Mouse (Mus musculus): ENCODE results near the gene Rsph1. TPM values are rescaled to one million over a fixed set of nuclear protein-coding genes. Genes with fewer than 3 reads are reported as not detected.

Gene Rsph1
- polyA plus RNA-seq, 1 experiment from 2014 or later, result 2.2 TPM

- Histone ChIP-seq H3K27ac (no peak overlapping the region), H3K36me3 (no peaks in the 10 kb centered on the region), H3K9me3 (replicated peaks) (no peaks in the 10 kb centered on the region), H3K4me3 (no peak overlapping the region), H3K4me2 (no peak overlapping the region), H3K4me1 (replicated peaks) (no peaks in the 10 kb centered on the region), H3K9ac (no peak overlapping the region), H3K27me3 (no peaks in the 10 kb centered on the region)
- WGBS, result 69% methylated on average over 6 of the region's 6 CpGs
- ATAC-seq (replicated peaks; ENCODE audit: insufficient number of reproducible peaks, insufficient read depth, low FRiP score, low read depth), result no peak
These were observed 12.8 kb downstream of the Rsph1 start for GRCm38 (mm10) chr17:31264372-31264771.

GRCm38 (mm10) chr17:31263770-31264169, 13.4 kb downstream of the Rsph1 start:
- 89% methylated on average over 5 of the region's 5 CpGs for WGBS

GRCm38 (mm10) chr17:31262715-31263114, 14.5 kb downstream of the Rsph1 start:
- H3K4me3 ChIP-seq, result no peak overlapping the region
- H3K4me2 ChIP-seq, result no peak overlapping the region
- no peaks in the 10 kb centered on the region for H3K27me3 ChIP-seq
- no peak overlapping the region for H3K9ac ChIP-seq
- no peak overlapping the region for H3K27ac ChIP-seq
- 59% methylated on average over 5 of the region's 5 CpGs for WGBS
- H3K9me3 ChIP-seq (replicated peaks), result no peaks in the 10 kb centered on the region
- no peaks in the 10 kb centered on the region for H3K4me1 ChIP-seq (replicated peaks)
- ATAC-seq (replicated peaks; ENCODE audit: insufficient number of reproducible peaks, insufficient read depth, low FRiP score, low read depth), result no peak
- no peaks in the 10 kb centered on the region for H3K36me3 ChIP-seq

More at GRCm38 (mm10) chr17:31263770-31264169, 13.4 kb downstream of the Rsph1 start:
- no peak overlapping the region for H3K4me3 ChIP-seq
- H3K9ac ChIP-seq, result no peak overlapping the region
- no peaks in the 10 kb centered on the region for H3K36me3 ChIP-seq
- ATAC-seq (replicated peaks; ENCODE audit: insufficient number of reproducible peaks, insufficient read depth, low FRiP score, low read depth), result no peak
- H3K4me1 ChIP-seq (replicated peaks), result no peaks in the 10 kb centered on the region
- no peaks in the 10 kb centered on the region for H3K9me3 ChIP-seq (replicated peaks)
- H3K4me2 ChIP-seq, result no peak overlapping the region
- H3K27me3 ChIP-seq, result no peaks in the 10 kb centered on the region
- no peak overlapping the region for H3K27ac ChIP-seq

GRCm38 (mm10) chr17:31261352-31261751, 15.8 kb downstream of the Rsph1 start:
- Histone ChIP-seq H3K4me1 (replicated peaks) (no peaks in the 10 kb centered on the region), H3K4me3 (no peak overlapping the region), H3K27ac (no peak overlapping the region), H3K36me3 (no peaks in the 10 kb centered on the region), H3K9ac (no peak overlapping the region), H3K27me3 (no peaks in the 10 kb centered on the region), H3K4me2 (no peak overlapping the region), H3K9me3 (replicated peaks) (no peaks in the 10 kb centered on the region)
- ATAC-seq (replicated peaks; ENCODE audit: insufficient number of reproducible peaks, insufficient read depth, low FRiP score, low read depth), result no peak
- 82% methylated on average over 6 of the region's 6 CpGs for WGBS

- H3K27ac ChIP-seq, result no peak overlapping the region
- H3K9me3 ChIP-seq (replicated peaks), result no peaks in the 10 kb centered on the region
- H3K4me3 ChIP-seq, result no peak overlapping the region
- no peak overlapping the region for H3K9ac ChIP-seq
- no peak overlapping the region for H3K4me2 ChIP-seq
- 77% methylated on average over 7 of the region's 7 CpGs for WGBS
- ATAC-seq (replicated peaks; ENCODE audit: insufficient number of reproducible peaks, insufficient read depth, low FRiP score, low read depth), result no peak
- H3K4me1 ChIP-seq (replicated peaks), result no peaks in the 10 kb centered on the region
- no peaks in the 10 kb centered on the region for H3K36me3 ChIP-seq
- H3K27me3 ChIP-seq, result no peaks in the 10 kb centered on the region
These were observed 16.8 kb downstream of the Rsph1 start for GRCm38 (mm10) chr17:31260430-31260829.

- Histone ChIP-seq H3K27me3 (no peaks in the 10 kb centered on the region), H3K4me1 (replicated peaks) (no peaks in the 10 kb centered on the region), H3K27ac (no peak overlapping the region), H3K36me3 (no peaks in the 10 kb centered on the region), H3K9me3 (replicated peaks) (no peaks in the 10 kb centered on the region), H3K4me2 (no peak overlapping the region), H3K4me3 (no peak overlapping the region), H3K9ac (no peak overlapping the region)
- ATAC-seq (replicated peaks; ENCODE audit: insufficient number of reproducible peaks, insufficient read depth, low FRiP score, low read depth), result no peak
- WGBS, result 68% methylated on average over 4 of the region's 4 CpGs
These were observed 17.4 kb downstream of the Rsph1 start for GRCm38 (mm10) chr17:31259825-31260224.

- 82% methylated on average over 4 of the region's 4 CpGs for WGBS
- Histone ChIP-seq H3K4me2 (no peak overlapping the region), H3K27ac (no peak overlapping the region), H3K9me3 (replicated peaks) (no peaks in the 10 kb centered on the region), H3K4me1 (replicated peaks) (peaks cover 5% of the 10 kb centered on the region), H3K4me3 (no peak overlapping the region), H3K36me3 (no peaks in the 10 kb centered on the region), H3K9ac (no peak overlapping the region), H3K27me3 (no peaks in the 10 kb centered on the region)
- no peak for ATAC-seq (replicated peaks; ENCODE audit: insufficient number of reproducible peaks, insufficient read depth, low FRiP score, low read depth)
These were observed 18.0 kb downstream of the Rsph1 start for GRCm38 (mm10) chr17:31259145-31259544.

GRCm38 (mm10) chr17:31258310-31258865, 18.8 kb downstream of the Rsph1 start:
- Histone ChIP-seq H3K27ac (no peak overlapping the region), H3K4me1 (replicated peaks) (peaks cover 5% of the 10 kb centered on the region), H3K9ac (no peak overlapping the region), H3K36me3 (no peaks in the 10 kb centered on the region), H3K4me2 (no peak overlapping the region), H3K27me3 (no peaks in the 10 kb centered on the region), H3K9me3 (replicated peaks) (no peaks in the 10 kb centered on the region), H3K4me3 (no peak overlapping the region)
- WGBS, result 72% methylated on average over 9 of the region's 9 CpGs
- no peak for ATAC-seq (replicated peaks; ENCODE audit: insufficient number of reproducible peaks, insufficient read depth, low FRiP score, low read depth)

- Histone ChIP-seq H3K9ac (no peak overlapping the region), H3K36me3 (no peaks in the 10 kb centered on the region), H3K9me3 (replicated peaks) (no peaks in the 10 kb centered on the region), H3K27me3 (no peaks in the 10 kb centered on the region), H3K4me1 (replicated peaks) (peaks cover 5% of the 10 kb centered on the region), H3K4me2 (no peak overlapping the region), H3K4me3 (no peak overlapping the region), H3K27ac (no peak overlapping the region)
- ATAC-seq (replicated peaks; ENCODE audit: insufficient number of reproducible peaks, insufficient read depth, low FRiP score, low read depth), result no peak
- WGBS, result 85% methylated on average over 12 of the region's 12 CpGs
These were observed 19.3 kb downstream of the Rsph1 start for GRCm38 (mm10) chr17:31257898-31258297.

- Histone ChIP-seq H3K4me2 (no peak overlapping the region), H3K4me1 (replicated peaks) (peaks cover 5% of the 10 kb centered on the region), H3K27ac (no peak overlapping the region), H3K9ac (no peak overlapping the region), H3K9me3 (replicated peaks) (no peaks in the 10 kb centered on the region), H3K27me3 (no peaks in the 10 kb centered on the region), H3K36me3 (no peaks in the 10 kb centered on the region), H3K4me3 (no peak overlapping the region)
- ATAC-seq (replicated peaks; ENCODE audit: insufficient number of reproducible peaks, insufficient read depth, low FRiP score, low read depth), result no peak
- 54% methylated on average over 1 of the region's 1 CpGs for WGBS
These were observed 20.0 kb downstream of the Rsph1 start for GRCm38 (mm10) chr17:31257149-31257548.

GRCm38 (mm10) chr17:31254463-31254931, 22.7 kb downstream of the Rsph1 start:
- 0 out of 2 replicates have a peak, but pooled peaks have one; percentile 50 for ATAC-seq (replicated peaks; ENCODE audit: insufficient number of reproducible peaks, insufficient read depth, low FRiP score, low read depth)

GRCm38 (mm10) chr17:31253951-31254350, 23.2 kb downstream of the Rsph1 start:
- no peak for ATAC-seq (replicated peaks; ENCODE audit: insufficient number of reproducible peaks, insufficient read depth, low FRiP score, low read depth)

More at GRCm38 (mm10) chr17:31254463-31254931, 22.7 kb downstream of the Rsph1 start:
- Histone ChIP-seq H3K4me1 (replicated peaks) (peaks cover 5% of the 10 kb centered on the region), H3K27me3 (no peaks in the 10 kb centered on the region), H3K9me3 (replicated peaks) (no peaks in the 10 kb centered on the region), H3K9ac (no peak overlapping the region), H3K27ac (no peak overlapping the region; the same call in 1 of the 2 replicates), H3K4me2 (no peak overlapping the region), H3K4me3 (no peak overlapping the region), H3K36me3 (no peaks in the 10 kb centered on the region)
- 12% methylated on average over 9 of the region's 9 CpGs for WGBS

More at GRCm38 (mm10) chr17:31253951-31254350, 23.2 kb downstream of the Rsph1 start:
- Histone ChIP-seq H3K36me3 (no peaks in the 10 kb centered on the region), H3K4me1 (replicated peaks) (peaks cover 5% of the 10 kb centered on the region), H3K27ac (no peak overlapping the region; the same call in 1 of the 2 replicates), H3K9ac (no peak overlapping the region), H3K27me3 (no peaks in the 10 kb centered on the region), H3K4me3 (no peak overlapping the region), H3K4me2 (no peak overlapping the region), H3K9me3 (replicated peaks) (no peaks in the 10 kb centered on the region)
- WGBS, result 53% methylated on average over 5 of the region's 5 CpGs

Data from heart, embryonic 15.5 days (tissue).